ENCODE assay signal across 8 mouse cellular contexts in genomic region chr4:142097871-142098270, GRCm38 (mm10). TPM values are rescaled to one million over a fixed set of nuclear protein-coding genes. Genes with fewer than 3 reads are reported as not detected.
DNase-seq lines count a peak whose midpoint lies in the region; ATAC-seq and TF ChIP-seq lines count a peak whose summit lies in the region.

No protein-coding gene starts in this region.

- H3K9me3 ChIP-seq in midbrain, embryonic 10.5 days (replicated peaks): no peaks in the 10 kb centered on the region
- no peaks in the 10 kb centered on the region for H3K9me3 ChIP-seq in midbrain, embryonic 11.5 days (ENCODE audit: control insufficient read depth, low read length)
- H3K9me3 ChIP-seq in heart, embryonic 16.5 days (replicated peaks; ENCODE audit: control insufficient read depth, low read length): no peaks in the 10 kb centered on the region
- H3K9me3 ChIP-seq in liver, embryonic 11.5 days (ENCODE audit: control insufficient read depth, low read length): no peaks in the 10 kb centered on the region

- no peak overlapping the region for H3K9ac ChIP-seq in midbrain, embryonic 11.5 days (ENCODE audit: low read length)
- 0 out of 2 replicates have a peak overlapping the region, but pooled peaks have one; percentile 18 for H3K9ac ChIP-seq in heart, embryonic 16.5 days (ENCODE audit: low read length)
- no peak overlapping the region for H3K9ac ChIP-seq in liver, embryonic 11.5 days (ENCODE audit: low read depth, low read length)

- TF ChIP-seq POLR2A in small intestine, adult 2 months (IDR thresholded peaks at IDR 0.05; ENCODE audit: low read depth, low read length): no peak

- WGBS in midbrain, embryonic 10.5 days: 51% methylated on average over 5 of the region's 5 CpGs
- WGBS in midbrain, embryonic 11.5 days: 48% methylated on average over 5 of the region's 5 CpGs
- WGBS in heart, embryonic 16.5 days: 16% methylated on average over 5 of the region's 5 CpGs
- WGBS in liver, embryonic 11.5 days: 16% methylated on average over 5 of the region's 5 CpGs
- 4% methylated on average over 5 of the region's 5 CpGs for WGBS in small intestine, adult 2 months

- 0 out of 2 replicates have a peak overlapping the region, but pooled peaks have one; percentile 38 for H3K27ac ChIP-seq in midbrain, embryonic 10.5 days (replicated peaks)
- H3K27ac ChIP-seq in midbrain, embryonic 11.5 days (ENCODE audit: low read depth, low read length): no peak overlapping the region
- peak overlapping the region; percentile 30; the same call in 1 of the 2 replicates for H3K27ac ChIP-seq in heart, embryonic 16.5 days (ENCODE audit: low read length)
- H3K27ac ChIP-seq in liver, embryonic 11.5 days (ENCODE audit: low read depth, low read length): no peak overlapping the region; the same call in 1 of the 2 replicates
- H3K27ac ChIP-seq in small intestine, adult 2 months (ENCODE audit: insufficient read depth, low read depth, low read length): peak overlapping the region; percentile 68

- ATAC-seq in midbrain, embryonic 11.5 days (ENCODE audit: low FRiP score): no peak
- peak; percentile 81 for ATAC-seq in common myeloid progenitor, adult 5-6 weeks (replicated peaks; ENCODE audit: low read depth, poor library complexity, severe bottlenecking)
- 0 out of 2 replicates have a peak, but pooled peaks have one; percentile 5 for ATAC-seq in heart, embryonic 16.5 days (replicated peaks; ENCODE audit: extremely low read depth, insufficient read depth, low FRiP score)
- no peak for ATAC-seq in liver, embryonic 11.5 days (replicated peaks; ENCODE audit: low FRiP score)

- H3K36me3 ChIP-seq in midbrain, embryonic 10.5 days: no peaks in the 10 kb centered on the region
- no peaks in the 10 kb centered on the region for H3K36me3 ChIP-seq in midbrain, embryonic 11.5 days (ENCODE audit: control insufficient read depth, insufficient read depth, low read length)
- no peaks in the 10 kb centered on the region for H3K36me3 ChIP-seq in heart, embryonic 16.5 days (ENCODE audit: control insufficient read depth, insufficient read depth)
- H3K36me3 ChIP-seq in liver, embryonic 11.5 days (ENCODE audit: control insufficient read depth, insufficient read depth, low read length): no peaks in the 10 kb centered on the region
- no peaks in the 10 kb centered on the region for H3K36me3 ChIP-seq in small intestine, adult 2 months (ENCODE audit: control insufficient read depth, insufficient read depth, low read length)

- H3K4me2 ChIP-seq in midbrain, embryonic 11.5 days: no peak overlapping the region
- peak overlapping the region; percentile 52 for H3K4me2 ChIP-seq in heart, embryonic 16.5 days (ENCODE audit: low read depth, low read length)
- H3K4me2 ChIP-seq in liver, embryonic 11.5 days: peak overlapping the region; percentile 13; the same call in 1 of the 2 replicates

- H3K27me3 ChIP-seq in midbrain, embryonic 10.5 days (ENCODE audit: low read depth, poor library complexity, severe bottlenecking): no peaks in the 10 kb centered on the region
- H3K27me3 ChIP-seq in midbrain, embryonic 11.5 days (ENCODE audit: control insufficient read depth, insufficient read depth, low read length): no peaks in the 10 kb centered on the region
- no peaks in the 10 kb centered on the region for H3K27me3 ChIP-seq in heart, embryonic 16.5 days (ENCODE audit: control insufficient read depth, insufficient read depth, low read length)
- peaks cover 3% of the 10 kb centered on the region; the same call in 1 of the 2 replicates for H3K27me3 ChIP-seq in liver, embryonic 11.5 days (replicated peaks; ENCODE audit: control insufficient read depth, insufficient read depth, low read length)
- H3K27me3 ChIP-seq in small intestine, adult 2 months (ENCODE audit: control insufficient read depth, insufficient read depth, low read length): no peaks in the 10 kb centered on the region

- peaks cover 13% of the 10 kb centered on the region for H3K4me1 ChIP-seq in midbrain, embryonic 10.5 days
- no peaks in the 10 kb centered on the region for H3K4me1 ChIP-seq in midbrain, embryonic 11.5 days (ENCODE audit: control insufficient read depth, insufficient read depth, low read length)
- peaks cover 9% of the 10 kb centered on the region for H3K4me1 ChIP-seq in heart, embryonic 16.5 days (ENCODE audit: control insufficient read depth, insufficient read depth, low read length)
- H3K4me1 ChIP-seq in liver, embryonic 11.5 days (replicated peaks; ENCODE audit: control insufficient read depth, insufficient read depth, low read length): peaks cover 9% of the 10 kb centered on the region; the same call in 1 of the 2 replicates
- peaks cover 8% of the 10 kb centered on the region for H3K4me1 ChIP-seq in small intestine, adult 2 months (ENCODE audit: control insufficient read depth, insufficient read depth, insufficient read length, low read length)

- no peak for TF ChIP-seq CTCF in small intestine, adult 2 months (IDR thresholded peaks at IDR 0.05; ENCODE audit: extremely low read depth, insufficient read length, insufficient replicate concordance, low read depth, low read length)

- H3K4me3 ChIP-seq in midbrain, embryonic 10.5 days: no peak overlapping the region
- no peak overlapping the region for H3K4me3 ChIP-seq in midbrain, embryonic 11.5 days (ENCODE audit: low read depth, low read length)
- no peak overlapping the region for H3K4me3 ChIP-seq in heart, embryonic 16.5 days (ENCODE audit: low read length)
- no peak overlapping the region for H3K4me3 ChIP-seq in liver, embryonic 11.5 days (ENCODE audit: low read depth, low read length)
- peak overlapping the region; percentile 49 for H3K4me3 ChIP-seq in small intestine, adult 2 months (ENCODE audit: low read depth, low read length)

- no peak for DNase-seq in midbrain, embryonic 10.5 days (ENCODE audit: low spot score)
- no peak for DNase-seq in midbrain, embryonic 11.5 days (ENCODE audit: low spot score, missing footprints)
- DNase-seq in liver, embryonic 11.5 days (ENCODE audit: low spot score): no peak
- DNase-seq in cerebellum, adult 8-10 months: no peak
- DNase-seq in layer of hippocampus, adult 9-10 months (ENCODE audit: low spot score): no peak

RNA-seq across cellular contexts. Expression of gene Tmem51, which starts 13.8 kb away (rescaled TPM):
- 13.3 and 13.6 TPM in 2 replicates for polyA plus RNA-seq in midbrain, embryonic 10.5 days (2016; fragmentation: Nextera tagmentation; extraction: Ambion mirVana)
- polyA plus RNA-seq in midbrain, embryonic 11.5 days (2014; fragmentation: Nextera tagmentation; extraction: Ambion mirVana): 11.1 and 12.3 TPM in 2 replicates
- total RNA-seq in common myeloid progenitor, adult 5-6 weeks (2017): 0.39 and 0.41 TPM in 2 replicates
- 48.5 and 49.2 TPM in 2 replicates for polyA plus RNA-seq in heart, embryonic 16.5 days (2015; fragmentation: Nextera tagmentation; extraction: Ambion mirVana)
- polyA plus RNA-seq in liver, embryonic 11.5 days (2014; fragmentation: Nextera tagmentation; extraction: Ambion mirVana): 16.7 and 17.7 TPM in 2 replicates
- polyA plus RNA-seq in small intestine, adult 2 months (2012; rRNA removed): 21.0 and 30.5 TPM in 2 replicates

Comparison
In these comparisons a context has a peak if more than half of its experiments do, and no peak if none do; other contexts are left out.
1. H3K27ac ChIP-seq: peak in midbrain, embryonic 10.5 days (single experiment), heart, embryonic 16.5 days (single experiment) and small intestine, adult 2 months (single experiment); none in midbrain, embryonic 11.5 days (single experiment) and liver, embryonic 11.5 days (single experiment).
2. ATAC-seq: peak in common myeloid progenitor, adult 5-6 weeks (single experiment) and heart, embryonic 16.5 days (single experiment); none in midbrain, embryonic 11.5 days (single experiment) and liver, embryonic 11.5 days (single experiment).